Mouse (Mus musculus) brain, embryonic 14.5 days (tissue): ENCODE data around the gene Baiap2l1.

ENCODE experiments used
- CTCF ChIP-seq: fragments of 200-500 bp; IDR thresholded peaks from 2 replicates; pipeline ENCODE4 v1.5.1; 2012; ENCODE audit warnings: inconsistent platforms, mild to moderate bottlenecking, moderate library complexity, borderline replicate concordance; ENCODE audit not compliant: insufficient read depth, insufficient read length; ENCODE audit errors: extremely low read depth
- POLR2A ChIP-seq: fragments of 200-500 bp; IDR thresholded peaks from 2 replicates; pipeline ENCODE4 v1.6.1; 2012; ENCODE audit warnings: mild to moderate bottlenecking, inconsistent platforms, borderline replicate concordance; ENCODE audit not compliant: poor library complexity, insufficient read depth, insufficient read length, severe bottlenecking; ENCODE audit errors: extremely low read depth

DNA sequence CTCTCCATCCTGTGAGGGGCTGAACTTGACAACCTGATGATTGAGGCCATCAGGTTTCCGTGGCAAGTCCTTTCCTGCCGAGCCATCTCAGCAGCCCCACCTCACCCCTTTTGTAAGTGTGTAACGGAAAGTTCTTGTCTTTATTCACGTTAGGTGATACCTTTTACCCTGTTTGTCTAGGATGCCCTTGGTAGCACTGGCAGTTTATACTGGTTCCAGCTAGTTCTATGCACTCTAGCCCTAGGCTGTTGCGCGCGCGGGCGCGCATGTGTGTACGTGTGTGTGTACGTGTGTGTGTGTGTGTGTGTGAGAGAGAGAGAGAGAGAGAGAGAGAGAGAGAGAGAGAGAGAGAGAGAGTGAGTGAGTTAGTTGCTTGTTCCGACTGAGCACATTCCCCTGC lies 94.4 kb downstream of the Baiap2l1 start:
- TF ChIP-seq CTCF (no peak), POLR2A (no peak)
